Mouse (Mus musculus): ENCODE results near the gene Pdk4. TPM values are rescaled to one million over a fixed set of nuclear protein-coding genes. Genes with fewer than 3 reads are reported as not detected.

Pdk4 gene
- polyA plus RNA-seq, 1 experiment from 2014 or later: 1.5 TPM

DNA sequence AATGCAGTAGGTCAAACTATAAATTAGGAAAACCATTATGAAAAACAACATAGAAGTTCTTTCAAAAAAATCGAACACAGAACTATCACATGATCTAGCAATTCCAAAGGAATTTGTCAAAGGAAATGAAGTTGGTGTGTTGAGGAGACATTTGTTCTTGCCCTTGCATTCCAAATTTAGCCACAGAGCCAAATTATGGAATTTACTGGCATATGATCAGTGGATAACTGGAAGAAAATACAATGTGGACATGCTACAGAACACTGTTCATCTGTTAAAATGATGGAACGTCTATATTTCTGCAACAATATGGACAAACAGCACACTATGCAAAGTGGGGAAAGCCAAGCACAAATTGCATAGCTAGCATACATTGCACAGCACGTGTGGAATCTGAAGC lies 40.3 kb downstream of the Pdk4 start:
- no peak for DNase-seq (ENCODE audit: low spot score)
- Histone ChIP-seq H3K9me3 (ENCODE audit: control insufficient read depth, low read length) (no peaks in the 10 kb centered on the region), H3K4me2 (ENCODE audit: low read length) (no peak overlapping the region), H3K9ac (ENCODE audit: low read length) (no peak overlapping the region), H3K4me1 (replicated peaks; ENCODE audit: control insufficient read depth, insufficient read depth, low read length) (no peaks in the 10 kb centered on the region), H3K4me3 (ENCODE audit: low read depth, low read length) (no peak overlapping the region), H3K27ac (ENCODE audit: low read depth) (no peak overlapping the region), H3K27me3 (replicated peaks; ENCODE audit: control insufficient read depth, insufficient read depth, low read length) (no peaks in the 10 kb centered on the region), H3K36me3 (ENCODE audit: control insufficient read depth, insufficient read depth, low read length) (no peaks in the 10 kb centered on the region)
- ATAC-seq (replicated peaks; ENCODE audit: low FRiP score, low TSS enrichment, low read depth): no peak
- 78% methylated on average over 3 of the region's 3 CpGs for WGBS

DNA sequence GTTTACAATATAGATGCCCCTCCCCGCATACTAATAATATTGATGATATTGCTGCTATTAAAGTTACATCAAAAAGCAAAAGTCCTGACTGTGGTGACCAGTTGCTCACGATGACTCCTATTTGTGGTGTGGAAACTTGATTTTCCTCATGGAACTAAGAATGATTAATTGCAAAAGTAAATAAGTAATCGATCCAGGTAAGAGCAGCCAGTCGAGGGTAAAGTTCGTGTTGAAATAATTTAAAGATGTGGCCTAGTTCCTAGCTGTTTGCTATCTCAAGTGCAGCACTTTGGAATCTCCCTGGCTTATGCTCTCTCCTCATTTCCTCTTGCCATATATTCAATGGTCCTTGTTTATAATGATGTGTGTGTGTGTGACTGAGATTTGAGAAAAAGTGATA lies 46.2 kb downstream of the Pdk4 start:
- no peak overlapping the region for H3K9ac ChIP-seq (ENCODE audit: low read length)
- 76% methylated on average over 5 of the region's 5 CpGs for WGBS
- ATAC-seq (replicated peaks; ENCODE audit: low FRiP score, low TSS enrichment, low read depth): no peak

DNA sequence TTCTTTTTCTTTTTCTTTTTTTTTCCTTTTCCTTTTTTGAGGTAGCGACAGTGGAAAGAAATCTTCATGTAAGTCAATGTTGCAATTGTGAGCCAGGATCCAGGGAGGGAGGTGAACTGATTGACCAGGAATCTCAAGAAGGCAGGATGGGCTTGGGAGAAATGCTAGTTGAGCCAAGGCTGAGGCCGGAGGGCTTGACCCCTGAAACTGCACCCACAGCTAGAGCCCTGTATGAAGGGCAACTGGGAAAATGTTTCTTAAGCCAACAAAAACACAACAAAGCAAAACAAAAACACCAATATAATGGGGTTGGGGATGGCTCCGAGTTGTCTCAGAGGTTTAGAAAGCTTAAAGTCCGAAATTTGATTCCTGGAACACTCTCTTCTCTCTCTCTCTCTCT lies 47.7 kb downstream of the Pdk4 start:
- no peak for DNase-seq (ENCODE audit: low spot score)
- Histone ChIP-seq H3K9me3 (ENCODE audit: control insufficient read depth, low read length) (no peaks in the 10 kb centered on the region), H3K9ac (ENCODE audit: low read length) (no peak overlapping the region), H3K4me1 (replicated peaks; ENCODE audit: control insufficient read depth, insufficient read depth, low read length) (peaks cover 6% of the 10 kb centered on the region; the same call in 1 of the 2 replicates), H3K4me2 (ENCODE audit: low read length) (no peak overlapping the region), H3K27ac (ENCODE audit: low read depth) (no peak overlapping the region), H3K27me3 (replicated peaks; ENCODE audit: control insufficient read depth, insufficient read depth, low read length) (no peaks in the 10 kb centered on the region), H3K4me3 (ENCODE audit: low read depth, low read length) (no peak overlapping the region), H3K36me3 (ENCODE audit: control insufficient read depth, insufficient read depth, low read length) (no peaks in the 10 kb centered on the region)
- no peak for ATAC-seq (replicated peaks; ENCODE audit: low FRiP score, low TSS enrichment, low read depth)
- WGBS: 67% methylated on average over 4 of the region's 4 CpGs

More for the DNA sequence above, 46.2 kb downstream of the Pdk4 start:
- Histone ChIP-seq H3K4me2 (ENCODE audit: low read length) (no peak overlapping the region), H3K36me3 (ENCODE audit: control insufficient read depth, insufficient read depth, low read length) (no peaks in the 10 kb centered on the region), H3K27ac (ENCODE audit: low read depth) (no peak overlapping the region), H3K27me3 (replicated peaks; ENCODE audit: control insufficient read depth, insufficient read depth, low read length) (no peaks in the 10 kb centered on the region), H3K4me3 (ENCODE audit: low read depth, low read length) (no peak overlapping the region), H3K4me1 (replicated peaks; ENCODE audit: control insufficient read depth, insufficient read depth, low read length) (no peaks in the 10 kb centered on the region), H3K9me3 (ENCODE audit: control insufficient read depth, low read length) (no peaks in the 10 kb centered on the region)
- no peak for DNase-seq (ENCODE audit: low spot score)

DNA sequence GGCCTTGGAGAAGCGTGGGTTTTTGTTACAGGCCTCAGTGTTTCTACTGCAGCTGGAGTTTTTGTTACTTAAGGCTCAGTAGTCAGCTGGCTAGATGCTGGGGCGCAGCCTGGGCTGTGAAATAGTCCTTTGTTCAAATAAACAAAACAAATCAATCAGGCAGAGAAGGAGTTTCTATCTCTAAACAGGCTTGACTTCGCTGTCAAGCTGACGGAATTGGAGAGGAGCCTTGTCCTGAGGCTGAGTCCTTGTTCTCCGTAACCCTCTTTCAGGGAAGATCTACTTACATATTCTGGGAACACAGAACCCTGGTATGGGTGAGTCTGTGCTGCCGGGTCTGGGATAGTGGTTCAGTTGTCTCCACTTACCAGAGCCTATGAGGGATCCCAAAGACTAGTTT lies 48.6 kb downstream of the Pdk4 start:
- no peaks in the 10 kb centered on the region for H3K36me3 ChIP-seq (ENCODE audit: control insufficient read depth, insufficient read depth, low read length)
- ATAC-seq (replicated peaks; ENCODE audit: low FRiP score, low TSS enrichment, low read depth) (no peak), DNase-seq (ENCODE audit: low spot score) (no peak)
- H3K9ac ChIP-seq (ENCODE audit: low read length): no peak overlapping the region
- no peak overlapping the region for H3K27ac ChIP-seq (ENCODE audit: low read depth)
- WGBS: 58% methylated on average over 6 of the region's 6 CpGs
- H3K4me2 ChIP-seq (ENCODE audit: low read length): no peak overlapping the region
- peaks cover 13% of the 10 kb centered on the region; the same call in 1 of the 2 replicates for H3K4me1 ChIP-seq (replicated peaks; ENCODE audit: control insufficient read depth, insufficient read depth, low read length)
- H3K9me3 ChIP-seq (ENCODE audit: control insufficient read depth, low read length): no peaks in the 10 kb centered on the region
- no peaks in the 10 kb centered on the region for H3K27me3 ChIP-seq (replicated peaks; ENCODE audit: control insufficient read depth, insufficient read depth, low read length)
- no peak overlapping the region for H3K4me3 ChIP-seq (ENCODE audit: low read depth, low read length)

DNA sequence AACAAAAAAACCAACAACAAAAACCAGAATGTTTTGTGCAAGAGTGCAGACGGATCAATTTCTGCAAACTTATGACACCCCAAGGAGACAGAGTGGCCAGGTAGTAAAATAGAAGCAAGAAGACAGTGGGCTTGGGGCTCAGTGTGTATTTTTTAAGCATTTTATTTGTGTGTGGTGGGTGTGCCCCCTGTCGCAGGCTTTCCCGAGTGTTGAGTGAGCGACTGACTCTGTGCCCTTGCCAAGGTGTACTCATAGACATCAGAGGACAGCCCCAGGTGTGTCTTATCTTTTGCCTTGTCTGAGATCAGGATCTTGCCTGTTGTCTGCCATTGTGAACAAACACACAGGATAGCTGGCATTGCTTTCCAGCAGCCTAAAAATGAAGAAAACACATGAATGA lies 49.1 kb downstream of the Pdk4 start:
- Histone ChIP-seq H3K27me3 (replicated peaks; ENCODE audit: control insufficient read depth, insufficient read depth, low read length) (no peaks in the 10 kb centered on the region), H3K36me3 (ENCODE audit: control insufficient read depth, insufficient read depth, low read length) (no peaks in the 10 kb centered on the region), H3K4me3 (ENCODE audit: low read depth, low read length) (no peak overlapping the region), H3K27ac (ENCODE audit: low read depth) (no peak overlapping the region), H3K4me1 (replicated peaks; ENCODE audit: control insufficient read depth, insufficient read depth, low read length) (peaks cover 13% of the 10 kb centered on the region; the same call in 1 of the 2 replicates), H3K9ac (ENCODE audit: low read length) (no peak overlapping the region), H3K9me3 (ENCODE audit: control insufficient read depth, low read length) (no peaks in the 10 kb centered on the region), H3K4me2 (ENCODE audit: low read length) (no peak overlapping the region)
- DNase-seq (ENCODE audit: low spot score) (no peak), ATAC-seq (replicated peaks; ENCODE audit: low FRiP score, low TSS enrichment, low read depth) (no peak)
- 92% methylated on average over 4 of the region's 4 CpGs for WGBS

DNA sequence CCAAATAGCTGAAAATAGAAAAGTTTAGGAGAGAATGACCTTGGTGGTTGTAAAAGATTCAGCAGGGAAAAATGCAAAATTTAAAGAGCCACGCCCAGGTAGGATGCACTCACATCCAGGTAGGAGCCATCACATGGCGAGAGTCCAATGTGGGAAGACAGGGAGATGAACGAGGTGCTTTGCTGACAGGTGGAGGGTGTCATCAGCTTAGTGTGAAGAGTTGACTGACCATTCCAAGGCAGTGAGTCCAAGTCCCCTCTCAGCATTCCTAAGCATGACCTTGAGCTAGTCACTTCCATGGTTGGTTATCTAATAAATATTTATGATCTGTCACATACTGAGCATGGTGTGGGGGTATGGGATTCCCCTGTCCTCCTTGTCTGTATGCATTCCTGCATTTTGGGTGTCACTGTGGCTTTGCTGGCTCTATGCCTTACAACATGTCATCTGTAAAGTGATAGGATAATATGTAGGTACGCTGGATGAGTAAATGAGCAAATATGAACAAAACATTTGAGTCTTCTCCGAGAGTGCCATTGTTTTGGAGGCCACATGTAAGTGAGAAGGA lies 51.7 kb downstream of the Pdk4 start:
- Histone ChIP-seq H3K9me3 (ENCODE audit: control insufficient read depth, low read length) (no peaks in the 10 kb centered on the region), H3K27ac (ENCODE audit: low read depth) (no peak overlapping the region), H3K4me2 (ENCODE audit: low read length) (no peak overlapping the region), H3K4me1 (replicated peaks; ENCODE audit: control insufficient read depth, insufficient read depth, low read length) (peaks cover 13% of the 10 kb centered on the region; the same call in 1 of the 2 replicates), H3K27me3 (replicated peaks; ENCODE audit: control insufficient read depth, insufficient read depth, low read length) (no peaks in the 10 kb centered on the region), H3K4me3 (ENCODE audit: low read depth, low read length) (no peak overlapping the region), H3K36me3 (ENCODE audit: control insufficient read depth, insufficient read depth, low read length) (no peaks in the 10 kb centered on the region), H3K9ac (ENCODE audit: low read length) (no peak overlapping the region)
- 89% methylated on average over 5 of the region's 5 CpGs for WGBS
- no peak for ATAC-seq (replicated peaks; ENCODE audit: low FRiP score, low TSS enrichment, low read depth)
- DNase-seq (ENCODE audit: low spot score): no peak

DNA sequence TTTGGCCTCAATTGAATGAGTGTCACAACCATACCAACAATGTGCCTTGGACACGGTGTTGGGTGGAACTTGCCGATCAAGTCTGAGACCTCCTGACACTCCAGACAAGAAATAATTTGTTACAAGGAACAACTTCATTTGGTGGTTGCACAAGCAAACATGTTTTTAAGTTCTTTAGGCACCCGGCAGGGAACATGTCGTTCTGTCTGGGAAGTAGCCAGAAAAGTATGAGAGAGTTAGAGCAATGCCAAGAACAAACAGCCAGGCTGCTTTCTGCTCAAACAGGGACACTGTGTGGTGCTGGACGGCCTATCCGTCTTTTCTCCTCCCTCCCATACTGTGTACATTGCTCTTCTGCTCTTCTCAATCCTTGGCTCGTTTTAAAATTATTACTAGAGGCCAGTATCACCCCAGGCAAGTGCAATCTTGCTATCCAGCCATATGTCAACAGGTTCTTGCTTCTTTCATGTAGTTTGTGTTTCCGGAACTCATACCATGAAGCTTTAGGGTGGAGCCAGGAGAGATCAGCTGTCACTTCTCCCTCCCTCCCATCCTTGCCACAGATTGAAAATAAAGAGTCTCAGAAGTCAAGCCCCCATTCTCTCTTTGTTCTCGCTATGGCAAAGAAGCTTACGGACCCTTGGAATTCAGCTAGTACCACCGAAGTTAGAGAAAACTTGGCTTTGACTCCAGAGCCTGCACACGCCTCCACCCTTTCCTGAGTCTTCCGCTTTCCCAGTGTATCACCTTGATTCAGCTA lies 52.8 kb downstream of the Pdk4 start:
- Histone ChIP-seq H3K4me2 (ENCODE audit: low read length) (peak overlapping the region; percentile 7), H3K4me1 (replicated peaks; ENCODE audit: control insufficient read depth, insufficient read depth, low read length) (peaks cover 13% of the 10 kb centered on the region; the same call in 1 of the 2 replicates), H3K27ac (ENCODE audit: low read depth) (no peak overlapping the region), H3K36me3 (ENCODE audit: control insufficient read depth, insufficient read depth, low read length) (no peaks in the 10 kb centered on the region), H3K27me3 (replicated peaks; ENCODE audit: control insufficient read depth, insufficient read depth, low read length) (no peaks in the 10 kb centered on the region), H3K9me3 (ENCODE audit: control insufficient read depth, low read length) (no peaks in the 10 kb centered on the region), H3K4me3 (ENCODE audit: low read depth, low read length) (no peak overlapping the region), H3K9ac (ENCODE audit: low read length) (no peak overlapping the region)
- no peak for ATAC-seq (replicated peaks; ENCODE audit: low FRiP score, low TSS enrichment, low read depth)
- WGBS: 20% methylated on average over 13 of the region's 13 CpGs
- peak; percentile 51 for DNase-seq (ENCODE audit: low spot score)

DNA sequence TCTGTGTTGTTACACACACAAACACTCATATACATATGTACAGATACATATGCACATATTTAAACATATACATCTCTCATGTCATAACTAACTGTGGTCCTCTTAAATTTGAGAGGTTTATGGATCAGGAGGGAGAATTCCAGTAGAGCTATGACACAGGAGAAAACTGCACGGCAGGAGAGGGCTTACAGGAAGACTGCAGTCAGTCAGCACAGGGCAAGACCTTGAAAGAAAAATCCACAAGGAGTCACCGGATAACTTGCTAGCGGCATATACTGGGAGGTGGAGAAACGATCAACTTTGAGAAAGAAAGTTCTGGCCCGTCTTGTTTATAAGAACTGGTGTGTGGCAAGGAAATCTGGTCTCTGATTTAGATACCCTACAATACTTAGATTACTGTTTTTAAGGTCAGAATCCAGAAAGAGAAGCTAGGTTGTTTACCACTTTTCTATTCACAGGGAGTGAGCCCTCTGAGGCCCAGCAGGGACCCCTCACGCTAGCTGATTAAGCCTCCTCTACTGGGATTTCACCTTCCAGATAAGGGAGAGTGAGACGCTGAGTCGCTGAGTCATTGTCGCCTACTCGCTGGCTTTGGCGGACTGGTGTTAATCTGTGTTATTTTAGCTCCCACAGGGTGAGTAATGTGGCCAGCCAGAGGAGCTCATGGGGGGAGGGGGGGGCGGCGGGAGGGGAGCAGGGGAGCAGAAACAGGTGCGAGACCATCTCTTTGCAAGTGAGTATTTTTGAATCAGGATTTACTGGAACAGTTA lies 53.6 kb downstream of the Pdk4 start:
- Histone ChIP-seq H3K9ac (ENCODE audit: low read length) (no peak overlapping the region), H3K27ac (ENCODE audit: low read depth) (no peak overlapping the region), H3K4me3 (ENCODE audit: low read depth, low read length) (no peak overlapping the region), H3K9me3 (ENCODE audit: control insufficient read depth, low read length) (no peaks in the 10 kb centered on the region), H3K4me1 (replicated peaks; ENCODE audit: control insufficient read depth, insufficient read depth, low read length) (peaks cover 13% of the 10 kb centered on the region; the same call in 1 of the 2 replicates), H3K27me3 (replicated peaks; ENCODE audit: control insufficient read depth, insufficient read depth, low read length) (no peaks in the 10 kb centered on the region), H3K36me3 (ENCODE audit: control insufficient read depth, insufficient read depth, low read length) (no peaks in the 10 kb centered on the region), H3K4me2 (ENCODE audit: low read length) (peak overlapping the region; percentile 7; the same call in 1 of the 2 replicates)
- DNase-seq (ENCODE audit: low spot score): peak; percentile 53
- peak; percentile 55; the same call in 1 of the 2 replicates for ATAC-seq (replicated peaks; ENCODE audit: low FRiP score, low TSS enrichment, low read depth)
- 7% methylated on average over 14 of the region's 14 CpGs for WGBS
